Mouse (Mus musculus): ENCODE results near the gene Psat1. TPM values are rescaled to one million over a fixed set of nuclear protein-coding genes. Genes with fewer than 3 reads are reported as not detected.

Gene Psat1
- polyA plus RNA-seq, 1 experiment from 2014 or later = 264 TPM

- 91% methylated on average over 2 of the region's 2 CpGs for WGBS
- Histone ChIP-seq H3K9ac (ENCODE audit: low read depth, low read length) (no peak overlapping the region), H3K27ac (ENCODE audit: low read depth, low read length) (no peak overlapping the region), H3K4me2 (no peak overlapping the region), H3K36me3 (ENCODE audit: control insufficient read depth, insufficient read depth, low read length) (no peaks in the 10 kb centered on the region), H3K4me1 (replicated peaks; ENCODE audit: control insufficient read depth, insufficient read depth, low read length) (no peaks in the 10 kb centered on the region), H3K4me3 (ENCODE audit: low read depth, low read length) (no peak overlapping the region), H3K9me3 (ENCODE audit: control insufficient read depth, low read length) (no peaks in the 10 kb centered on the region), H3K27me3 (replicated peaks; ENCODE audit: control insufficient read depth, insufficient read depth, low read length) (no peaks in the 10 kb centered on the region)
- DNase-seq (ENCODE audit: low spot score) (no peak), ATAC-seq (replicated peaks; ENCODE audit: low FRiP score) (no peak)
These were observed 83.0 kb downstream of the Psat1 start for GRCm38 (mm10) chr19:15864129-15864528.

GRCm38 (mm10) chr19:15855379-15855778 lies 91.8 kb downstream of the Psat1 start:
- Histone ChIP-seq H3K27me3 (replicated peaks; ENCODE audit: control insufficient read depth, insufficient read depth, low read length) (no peaks in the 10 kb centered on the region), H3K36me3 (ENCODE audit: control insufficient read depth, insufficient read depth, low read length) (no peaks in the 10 kb centered on the region), H3K9me3 (ENCODE audit: control insufficient read depth, low read length) (no peaks in the 10 kb centered on the region), H3K4me1 (replicated peaks; ENCODE audit: control insufficient read depth, insufficient read depth, low read length) (no peaks in the 10 kb centered on the region; the same call in 1 of the 2 replicates), H3K4me3 (ENCODE audit: low read depth, low read length) (no peak overlapping the region), H3K9ac (ENCODE audit: low read depth, low read length) (no peak overlapping the region), H3K4me2 (no peak overlapping the region), H3K27ac (ENCODE audit: low read depth, low read length) (no peak overlapping the region)
- no peak for DNase-seq (ENCODE audit: low spot score)
- 71% methylated on average over 5 of the region's 5 CpGs for WGBS
- no peak for ATAC-seq (replicated peaks; ENCODE audit: low FRiP score)

Other genes starting within 250 kb of the Psat1 start
- 29.0 and 30.1 TPM in 2 replicates for gene Cep78, start 37.7 kb upstream of the Psat1 start, polyA plus RNA-seq (2014; fragmentation: Nextera tagmentation; extraction: Ambion mirVana)
- 7.6 and 8.6 TPM in 2 replicates for gene Gnaq, start 185.5 kb upstream of the Psat1 start, polyA plus RNA-seq (2014; fragmentation: Nextera tagmentation; extraction: Ambion mirVana)

Data from liver, embryonic 11.5 days (tissue).